Comparison of ENCODE assay signal across 24 mouse cellular contexts in the genomic region with DNA sequence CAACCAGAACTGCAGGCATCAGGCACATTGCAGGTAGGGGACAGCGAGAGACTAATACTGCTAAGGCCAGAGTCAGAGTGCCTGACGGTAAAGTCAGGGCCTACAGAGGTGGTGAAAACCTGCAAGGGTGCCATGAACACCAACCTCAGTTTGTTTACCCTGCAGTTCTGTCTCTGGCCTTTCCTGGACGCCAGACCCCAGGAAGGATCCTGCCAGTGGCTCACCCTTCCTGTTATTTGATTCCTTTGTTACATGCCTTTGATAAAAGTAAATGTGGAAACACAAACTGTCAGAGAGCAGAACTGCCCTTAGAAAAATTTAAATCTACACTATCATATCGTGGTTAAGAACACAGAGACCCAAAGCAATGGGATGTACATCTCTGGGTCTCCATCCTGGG. TPM values are rescaled to one million over a fixed set of nuclear protein-coding genes. Genes with fewer than 3 reads are reported as not detected.
DNase-seq lines count a peak whose midpoint lies in the region; ATAC-seq and TF ChIP-seq lines count a peak whose summit lies in the region.
"Had no signal": no experiment of that assay in that cellular context is flagged by ENCODE, and none has a peak within 500 bp of the region (broad histone marks: within the 10 kb centered on the region; RNA-seq: fewer than 3 reads in every experiment).

No protein-coding gene starts in this region.

- no peak overlapping the region for H3K4me2 ChIP-seq in hindbrain, embryonic 11.5 days (replicated peaks; ENCODE audit: low read depth, low read length)
- H3K4me2 ChIP-seq: forebrain, embryonic 15.5 days; heart, embryonic 12.5 days; heart, embryonic 15.5 days; hindbrain, embryonic 12.5 days; hindbrain, embryonic 15.5 days had no signal

- H3K4me1 ChIP-seq in heart, embryonic 10.5 days: peaks cover 3% of the 10 kb centered on the region; the same call in 1 of the 2 replicates
- H3K4me1 ChIP-seq in lung, adult 2 months (ENCODE audit: control insufficient read depth, insufficient read depth, low read length): peaks cover 5% of the 10 kb centered on the region
- H3K4me1 ChIP-seq in hindbrain, embryonic 11.5 days (replicated peaks; ENCODE audit: control insufficient read depth, insufficient read depth, low read length): no peaks in the 10 kb centered on the region
- H3K4me1 ChIP-seq: heart, embryonic 15.5 days; hindbrain, embryonic 12.5 days; hindbrain, embryonic 15.5 days had no signal

- no peak overlapping the region for H3K9ac ChIP-seq in hindbrain, embryonic 11.5 days (ENCODE audit: low read depth, low read length)
- H3K9ac ChIP-seq: forebrain, embryonic 15.5 days; heart, embryonic 12.5 days; heart, embryonic 15.5 days; hindbrain, embryonic 12.5 days; hindbrain, embryonic 15.5 days had no signal

- H3K27ac ChIP-seq in heart, embryonic 10.5 days: no peak overlapping the region
- no peak overlapping the region for H3K27ac ChIP-seq in hindbrain, embryonic 11.5 days (ENCODE audit: low read depth, low read length)
- H3K27ac ChIP-seq: forebrain, embryonic 15.5 days; heart, adult 2 months; heart, embryonic 15.5 days; hindbrain, embryonic 12.5 days; hindbrain, embryonic 15.5 days had no signal

- 43% methylated on average over 4 of the region's 4 CpGs for WGBS in heart, embryonic 10.5 days
- WGBS in lung, adult 2 months: 42% methylated on average over 4 of the region's 4 CpGs
- WGBS in hindbrain, embryonic 11.5 days: 66% methylated on average over 4 of the region's 4 CpGs

- no peak overlapping the region for H3K4me3 ChIP-seq in heart, embryonic 10.5 days
- no peak overlapping the region for H3K4me3 ChIP-seq in lung, adult 2 months (replicated peaks; ENCODE audit: extremely low read depth, low read depth, low read length)
- H3K4me3 ChIP-seq in hindbrain, embryonic 11.5 days (ENCODE audit: low read depth, low read length): no peak overlapping the region
- H3K4me3 ChIP-seq: forebrain, embryonic 15.5 days; heart, adult 2 months; heart, embryonic 12.5 days; heart, embryonic 15.5 days; hindbrain, embryonic 12.5 days; hindbrain, embryonic 15.5 days had no signal

- no peaks in the 10 kb centered on the region for H3K9me3 ChIP-seq in heart, embryonic 10.5 days
- no peaks in the 10 kb centered on the region for H3K9me3 ChIP-seq in hindbrain, embryonic 11.5 days (ENCODE audit: control insufficient read depth, low read length)
- H3K9me3 ChIP-seq: forebrain, embryonic 15.5 days; heart, embryonic 12.5 days; heart, embryonic 15.5 days; hindbrain, embryonic 12.5 days; hindbrain, embryonic 15.5 days had no signal

- no peaks in the 10 kb centered on the region for H3K36me3 ChIP-seq in heart, embryonic 10.5 days
- no peaks in the 10 kb centered on the region for H3K36me3 ChIP-seq in hindbrain, embryonic 11.5 days (ENCODE audit: control insufficient read depth, insufficient read depth, low read length)
- H3K36me3 ChIP-seq: forebrain, embryonic 15.5 days; heart, embryonic 12.5 days; heart, embryonic 15.5 days; hindbrain, embryonic 12.5 days; hindbrain, embryonic 15.5 days had no signal

- DNase-seq in heart, embryonic 10.5 days (ENCODE audit: low spot score): peak; percentile 46
- no peak for DNase-seq in heart, adult 8-10 months (ENCODE audit: low spot score)
- DNase-seq in lung, adult 18-20 months: peak; percentile 36 to 60
- DNase-seq in lung, adult 2 months: no peak
- DNase-seq in lung, postnatal 14 days: peak; percentile 31
- DNase-seq in lung, postnatal 4 days: peak; percentile 26 to 56
- no peak for DNase-seq in adrenal gland, postnatal 25 days
- no peak for DNase-seq in hindbrain, embryonic 11.5 days (ENCODE audit: low spot score)
- DNase-seq: adrenal gland, adult 8-10 months; adrenal gland, postnatal 36 days; cerebellum, adult 18-20 months; cerebellum, adult 9-10 months; cerebellum, postnatal 14 days; gastrocnemius, postnatal 25 days; heart, adult 2 months; heart, postnatal 10 days; heart, postnatal 36 days had no signal

- ATAC-seq in hindbrain, embryonic 11.5 days (ENCODE audit: low FRiP score): no peak
- ATAC-seq: CD4-positive, CD25-positive, alpha-beta regulatory T cell, adult 4 months; forebrain, embryonic 15.5 days had no signal

- no peak for TF ChIP-seq CTCF in lung, adult 2 months (IDR thresholded peaks at IDR 0.05; ENCODE audit: insufficient read depth, low read length)

- no peaks in the 10 kb centered on the region for H3K27me3 ChIP-seq in heart, embryonic 10.5 days (ENCODE audit: insufficient read depth, poor library complexity, severe bottlenecking)
- H3K27me3 ChIP-seq in hindbrain, embryonic 11.5 days (ENCODE audit: control insufficient read depth, insufficient read depth, low read length): no peaks in the 10 kb centered on the region
- H3K27me3 ChIP-seq: heart, embryonic 12.5 days; heart, embryonic 15.5 days; hindbrain, embryonic 12.5 days; hindbrain, embryonic 15.5 days had no signal

- no peak for TF ChIP-seq POLR2A in lung, adult 2 months (IDR thresholded peaks at IDR 0.05; ENCODE audit: borderline replicate concordance, extremely low read depth, low read depth, low read length)

RNA-seq across cellular contexts. Expression of a gene that starts 20.9 kb away (rescaled TPM):
- 75.7 and 76.6 TPM in 2 replicates for polyA plus RNA-seq in heart, embryonic 10.5 days (2016; fragmentation: Nextera tagmentation; extraction: Ambion mirVana)
- total RNA-seq in heart, adult 8-10 months (2022): 10 to 100 TPM; 38.5 to 58.4 (median 49.5) TPM
- 176 and 282 TPM in 2 replicates for polyA plus RNA-seq in lung, adult 2 months (2012; rRNA removed)
- total RNA-seq in adrenal gland, postnatal 25 days (2021): 114 and 133 TPM in 2 replicates
- polyA plus RNA-seq in hindbrain, embryonic 11.5 days (2014; fragmentation: Nextera tagmentation; extraction: Ambion mirVana): 25.6 and 25.7 TPM in 2 replicates
- total RNA-seq: MEL had no signal

RNA-seq across cellular contexts. Expression of a gene that starts 52.3 kb away (rescaled TPM):
- 18.6 and 22.3 TPM in 2 replicates for polyA plus RNA-seq in heart, embryonic 10.5 days (2016; fragmentation: Nextera tagmentation; extraction: Ambion mirVana)
- total RNA-seq in heart, adult 8-10 months (2022): 10 to 100 TPM in 1 of 4 experiments, 1 to 10 TPM in 3; 7.3 to 11.1 (median 9.2) TPM
- polyA plus RNA-seq in lung, adult 2 months (2012; rRNA removed): 4.0 and 7.6 TPM in 2 replicates
- 32.4 and 33.2 TPM in 2 replicates for total RNA-seq in adrenal gland, postnatal 25 days (2021)
- 29.6 and 42.0 TPM in 2 replicates for polyA plus RNA-seq in hindbrain, embryonic 11.5 days (2014; fragmentation: Nextera tagmentation; extraction: Ambion mirVana)

Comparison
In these comparisons a context has a peak if more than half of its experiments do, and no peak if none do; other contexts are left out.
1. DNase-seq: peak in heart, embryonic 10.5 days (single experiment), lung, adult 18-20 months (2 of 2), lung, postnatal 14 days (single experiment) and lung, postnatal 4 days (2 of 2); none in heart, adult 8-10 months (single experiment), lung, adult 2 months (single experiment), adrenal gland, postnatal 25 days (single experiment) and hindbrain, embryonic 11.5 days (single experiment).